Mouse (Mus musculus): ENCODE measurements around the gene Plcl2.

Gene Plcl2

DNA sequence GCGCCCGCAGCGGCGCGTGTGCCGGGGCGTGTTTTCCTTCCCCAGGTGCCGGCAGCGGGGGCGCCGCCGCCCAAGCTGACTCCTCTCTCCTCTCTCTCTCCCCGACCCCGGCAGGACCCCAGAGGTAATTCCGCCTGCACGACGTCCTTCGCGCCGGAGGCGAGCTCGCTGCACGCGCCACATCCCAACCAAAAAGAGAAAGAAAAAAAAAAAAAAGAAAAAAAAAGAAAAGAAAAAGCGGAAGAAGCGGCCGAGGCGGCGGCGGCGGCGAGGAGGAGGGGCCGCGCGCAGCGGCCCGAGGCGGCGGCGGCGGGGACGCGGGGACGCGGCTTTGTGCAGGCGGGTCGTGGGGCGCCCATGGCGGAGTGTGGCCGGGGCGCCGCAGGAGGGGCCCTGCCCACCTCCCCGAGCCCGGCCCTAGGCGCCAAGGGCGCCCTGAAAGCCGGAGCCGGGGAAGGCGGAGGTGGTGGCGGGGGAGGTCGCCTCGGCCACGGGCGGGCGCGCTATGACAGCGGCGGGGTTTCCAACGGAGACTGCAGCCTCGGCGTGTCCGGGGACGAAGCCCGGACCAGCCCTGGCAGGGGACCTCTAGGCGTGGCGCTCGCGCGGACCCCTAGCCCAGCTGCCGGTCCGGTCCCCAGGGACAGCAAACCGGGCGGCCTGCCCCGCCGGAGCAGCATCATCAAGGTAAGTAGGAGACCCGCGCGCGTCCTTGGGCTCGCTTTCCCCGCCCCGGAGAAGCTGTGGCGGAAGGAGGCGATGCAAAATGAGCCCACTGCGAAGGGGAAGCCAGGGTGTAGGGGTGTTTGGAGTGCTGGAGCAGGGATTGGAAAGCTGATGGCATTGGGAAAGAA lies at the start of gene Plcl2:
Gene Plcl2, plus strand, starts transcription at position 153 of the 854 bp plus-strand sequence.
- DNase-seq (ENCODE audit: low read depth in 2 of 2, low spot score in 2 of 2): peak; percentile 56 to 72

DNA sequence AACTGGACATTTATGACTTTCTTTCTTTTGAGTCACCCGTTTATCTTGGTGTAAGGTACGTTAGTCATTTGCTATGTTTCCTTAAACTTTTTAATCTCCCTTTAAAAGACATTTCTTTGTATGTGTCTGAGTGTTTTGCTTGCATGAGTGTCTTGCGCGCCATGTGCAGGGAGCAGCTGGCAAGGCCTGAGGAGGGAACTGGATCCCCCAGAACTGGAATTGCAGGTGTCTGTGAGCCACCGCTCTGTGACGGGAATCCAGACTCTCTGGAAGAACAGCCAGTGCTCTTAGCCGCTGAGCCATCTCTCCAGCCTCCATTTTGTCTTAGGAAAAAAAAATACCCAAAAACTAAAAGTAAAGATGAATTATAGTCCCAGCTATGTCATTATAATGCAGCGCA lies 48.9 kb upstream of the Plcl2 start:
- no peak for DNase-seq (ENCODE audit: low read depth in 2 of 2, low spot score in 2 of 2)

DNA sequence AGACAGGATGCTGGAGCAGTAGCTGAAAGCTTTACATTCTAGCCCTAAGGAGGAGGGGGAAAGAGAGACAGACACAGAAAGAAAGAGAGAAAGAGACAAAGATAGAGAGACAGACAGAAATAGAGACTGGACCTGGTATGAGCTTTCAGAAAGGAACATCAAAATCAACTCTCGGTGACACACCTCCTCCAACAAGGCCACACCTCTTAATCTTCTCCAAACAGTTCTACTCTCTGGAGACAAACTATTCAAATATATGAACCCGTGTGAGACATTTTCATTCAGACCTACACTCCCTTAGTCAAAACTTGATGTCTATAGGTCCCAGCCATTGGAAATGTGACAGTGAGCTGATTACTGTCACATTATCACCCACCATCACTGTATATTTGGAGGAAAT lies 41.8 kb upstream of the Plcl2 start:
- no peak for DNase-seq (ENCODE audit: low read depth in 2 of 2, low spot score in 2 of 2)

DNA sequence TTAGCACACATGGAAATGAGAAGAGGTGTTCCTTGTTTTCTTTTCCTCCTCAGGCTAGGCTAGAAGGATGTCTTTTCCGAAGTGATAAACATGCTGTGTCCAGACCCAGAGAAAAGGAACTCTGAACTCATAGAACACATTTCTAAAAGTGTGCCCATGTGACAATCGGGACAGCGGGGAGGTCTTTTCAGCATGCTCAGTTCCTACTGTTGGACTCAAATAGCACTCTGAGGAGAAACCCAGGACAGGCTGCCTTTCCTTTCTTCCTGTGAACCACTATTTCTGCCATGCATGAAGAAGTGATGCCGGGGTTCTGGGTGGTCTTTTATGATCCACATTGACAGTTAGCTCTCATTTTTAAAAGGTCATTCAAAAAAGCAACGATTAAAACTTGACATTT lies 40.1 kb upstream of the Plcl2 start:
- DNase-seq (ENCODE audit: low read depth in 2 of 2, low spot score in 2 of 2): no peak

DNA sequence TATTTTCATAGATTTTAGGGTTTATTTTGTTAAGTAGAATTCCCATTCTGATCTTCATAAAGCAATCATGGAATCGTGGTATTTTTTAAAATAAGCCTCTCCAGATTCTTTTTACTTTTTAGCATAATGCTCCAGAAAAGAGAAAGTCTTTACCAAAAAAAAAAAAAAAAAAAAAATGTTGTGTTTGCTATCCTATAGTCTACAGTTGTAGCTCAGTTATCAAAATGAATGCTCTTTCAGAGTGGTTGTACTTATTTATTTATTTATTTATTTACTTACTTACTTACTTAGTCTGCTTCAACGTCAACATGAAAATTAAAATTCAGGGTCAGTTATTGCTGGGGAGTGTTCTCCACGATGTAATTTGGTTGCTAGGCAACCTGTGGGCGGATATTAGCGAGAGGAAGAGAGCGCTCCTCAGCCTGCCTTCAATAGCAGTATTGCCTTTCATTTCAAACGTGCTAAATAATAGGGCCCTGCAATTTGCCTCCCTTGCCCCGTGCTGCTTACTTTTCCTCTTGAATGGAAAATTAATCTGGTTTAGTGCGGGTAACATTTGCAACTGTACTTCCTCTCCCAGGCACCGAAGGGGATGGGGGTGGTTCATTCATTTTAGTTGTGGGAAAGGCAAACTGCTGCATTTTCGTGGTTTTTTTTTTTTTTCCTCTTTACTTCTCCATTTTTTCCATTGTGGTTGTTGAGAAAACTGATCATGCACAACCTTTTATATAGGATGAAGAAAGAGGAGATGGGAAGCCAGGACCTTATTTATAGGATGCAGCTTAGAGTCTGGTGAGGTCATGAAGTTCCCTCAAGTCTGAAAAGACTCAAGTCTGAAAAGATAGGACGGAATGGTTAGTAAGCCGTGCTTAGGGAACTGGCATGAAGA lies 39.4 kb upstream of the Plcl2 start:
- peak; percentile 21 to 51 for DNase-seq (ENCODE audit: low read depth in 2 of 2, low spot score in 2 of 2)

DNA sequence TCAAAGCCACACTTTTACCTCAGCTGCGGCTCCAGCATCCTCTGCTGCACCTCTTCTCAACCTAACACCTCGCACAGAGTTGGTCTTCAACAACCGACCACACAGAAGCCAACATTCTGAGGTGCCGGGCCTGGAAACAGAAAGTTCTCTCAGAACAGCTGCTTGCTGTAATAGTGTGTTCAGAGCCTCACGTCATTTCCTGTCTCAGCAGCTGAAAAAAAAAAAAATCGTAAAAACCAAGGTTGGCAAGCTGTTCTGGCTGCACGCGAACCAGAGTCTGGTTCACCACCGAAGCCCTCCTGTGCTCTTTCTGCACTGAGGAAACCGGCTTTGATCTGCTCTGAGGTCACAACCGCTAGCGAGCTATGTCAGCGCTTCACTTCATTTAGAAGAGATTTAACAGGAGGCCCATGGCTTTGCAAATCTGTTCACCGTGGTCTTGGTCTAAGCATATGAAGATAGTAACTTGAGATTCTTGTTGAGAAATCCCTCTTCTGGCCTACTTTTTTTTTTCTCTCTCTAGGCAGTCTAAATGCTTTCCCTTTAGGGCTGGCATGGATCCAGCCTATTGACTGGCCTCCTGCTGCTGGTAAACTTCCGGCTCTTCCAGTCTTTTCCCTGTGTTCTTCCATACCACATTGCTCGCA lies 38.6 kb upstream of the Plcl2 start:
- peak; percentile 78 to 79 for DNase-seq (ENCODE audit: low read depth in 2 of 2, low spot score in 2 of 2)

DNA sequence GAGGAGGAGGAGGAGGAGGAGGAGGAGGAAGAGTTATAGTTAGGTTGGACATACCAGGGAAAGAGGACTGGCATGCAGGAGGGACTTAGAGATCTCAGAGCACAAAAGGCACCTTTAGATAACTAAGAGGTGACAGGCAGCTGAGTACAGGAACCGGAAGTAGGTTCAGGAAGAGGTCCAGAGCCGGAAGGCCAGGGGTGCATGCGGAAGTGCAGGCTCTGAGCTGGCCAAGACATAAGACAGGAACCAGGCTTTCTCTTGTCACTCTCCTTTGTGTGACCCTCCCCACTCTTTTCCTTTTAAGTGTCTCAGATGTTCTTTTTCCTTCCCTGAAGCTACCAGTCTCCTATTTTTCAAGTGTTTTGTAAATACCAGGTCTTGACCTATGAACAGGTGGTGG lies 38.0 kb upstream of the Plcl2 start:
- peak; percentile 25 to 33 for DNase-seq (ENCODE audit: low read depth in 2 of 2, low spot score in 2 of 2)

DNA sequence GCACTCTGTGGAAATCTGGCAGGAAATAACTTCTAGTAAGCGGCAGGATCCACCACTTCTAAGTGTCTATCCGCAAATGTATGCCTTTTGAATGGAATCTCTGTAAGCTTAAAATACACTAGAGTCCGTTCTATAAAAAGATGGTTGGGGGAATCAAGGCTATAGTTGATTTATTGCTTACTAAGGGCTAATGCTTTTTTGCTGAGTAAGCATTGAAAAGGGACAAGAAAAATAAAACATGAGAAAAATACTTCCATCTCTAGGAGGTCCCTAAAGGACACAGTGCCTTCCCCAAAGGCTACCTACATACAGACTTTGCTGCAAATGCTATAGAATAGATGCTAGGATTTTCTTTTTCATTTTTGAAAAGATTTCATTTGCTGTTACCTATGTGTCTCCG lies 31.9 kb upstream of the Plcl2 start:
- DNase-seq (ENCODE audit: low read depth in 2 of 2, low spot score in 2 of 2): no peak

DNA sequence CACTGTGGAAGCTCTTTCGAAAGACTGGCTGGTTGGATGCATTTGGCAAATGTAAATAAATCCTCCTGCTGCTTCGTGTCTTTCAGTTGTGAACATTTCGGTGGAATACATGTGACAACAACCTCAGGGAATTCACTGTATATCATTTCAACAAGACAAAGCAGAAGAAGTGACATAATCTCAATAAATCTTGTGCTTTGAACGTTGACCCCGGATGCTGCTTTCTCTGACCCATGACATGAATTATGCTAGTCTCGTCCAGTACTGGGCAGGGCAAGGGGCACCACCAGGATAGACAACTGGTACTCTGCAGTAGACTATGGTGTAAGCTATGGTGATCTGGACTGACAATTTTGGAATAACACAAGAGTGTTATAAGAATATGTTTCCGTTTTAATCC lies 28.3 kb upstream of the Plcl2 start:
- no peak for DNase-seq (ENCODE audit: low read depth in 2 of 2, low spot score in 2 of 2)

DNA sequence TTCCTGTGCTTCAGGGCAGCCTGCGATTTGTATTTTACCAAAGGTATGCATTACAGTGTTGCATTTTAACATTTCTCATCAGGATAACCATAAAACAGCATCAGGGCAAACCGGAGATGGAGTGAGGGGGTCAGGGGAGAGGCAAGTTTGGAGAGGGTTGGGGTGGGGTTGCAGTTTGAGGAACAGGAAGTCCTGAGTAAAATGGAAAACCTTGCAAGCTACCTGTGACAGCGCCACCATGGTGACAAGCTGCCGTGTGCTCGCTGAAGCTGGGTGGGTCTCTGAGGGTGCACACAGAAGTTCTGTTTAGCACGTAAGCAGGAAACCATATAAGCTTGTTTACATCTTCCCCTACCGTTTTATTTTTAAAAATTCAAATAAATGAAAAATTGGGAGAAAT lies 25.5 kb upstream of the Plcl2 start:
- peak; percentile 37 to 50 for DNase-seq (ENCODE audit: low read depth in 2 of 2, low spot score in 2 of 2)

DNA sequence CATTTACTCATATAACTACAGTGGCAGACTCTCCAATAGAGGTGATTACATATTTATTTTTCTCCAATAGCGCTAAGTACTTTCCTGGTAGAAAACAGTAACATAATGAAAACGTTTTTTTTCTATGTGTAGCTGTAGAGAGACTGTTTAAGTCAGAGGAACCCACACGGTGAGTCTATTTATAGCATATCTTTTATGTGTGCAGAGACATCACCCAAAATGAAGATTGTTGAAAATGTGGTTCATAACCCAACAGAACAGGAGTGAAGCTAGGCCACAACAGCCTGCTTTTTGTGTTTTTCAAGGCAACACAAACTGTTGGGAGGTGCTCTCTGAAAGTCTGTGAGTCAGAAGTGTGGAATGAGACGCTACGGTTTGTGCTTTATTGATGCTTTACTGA lies 24.2 kb upstream of the Plcl2 start:
- DNase-seq (ENCODE audit: low read depth in 2 of 2, low spot score in 2 of 2): peak in 1 of 2 experiments; percentile 40

DNA sequence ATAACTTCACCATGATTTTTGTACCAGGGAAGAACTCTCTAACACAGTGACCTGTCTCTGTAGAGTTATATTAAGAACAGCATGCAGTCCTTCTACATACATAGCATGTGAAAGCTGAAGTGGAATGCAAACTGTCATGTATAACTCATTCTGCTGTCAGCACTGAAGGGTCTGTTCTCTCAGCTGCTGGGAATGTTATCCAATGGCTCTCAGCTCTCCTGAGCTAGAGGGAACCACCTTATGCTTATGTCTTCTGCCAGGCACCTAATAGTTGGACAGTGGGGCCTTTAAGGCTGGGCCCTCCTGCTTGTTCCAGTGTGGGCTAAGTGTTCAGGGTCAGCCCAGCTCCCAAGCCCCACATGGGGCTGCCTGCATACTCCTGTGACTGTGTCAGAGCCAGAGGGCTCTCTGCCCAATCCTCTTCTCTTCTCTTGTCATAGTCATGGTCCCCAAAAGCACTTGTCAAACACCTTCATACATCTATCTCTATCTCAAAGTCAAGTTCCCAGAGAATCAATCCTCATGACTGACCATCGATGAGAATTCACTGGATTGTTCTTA lies 22.1 kb upstream of the Plcl2 start:
- DNase-seq (ENCODE audit: low read depth in 2 of 2, low spot score in 2 of 2): no peak

DNA sequence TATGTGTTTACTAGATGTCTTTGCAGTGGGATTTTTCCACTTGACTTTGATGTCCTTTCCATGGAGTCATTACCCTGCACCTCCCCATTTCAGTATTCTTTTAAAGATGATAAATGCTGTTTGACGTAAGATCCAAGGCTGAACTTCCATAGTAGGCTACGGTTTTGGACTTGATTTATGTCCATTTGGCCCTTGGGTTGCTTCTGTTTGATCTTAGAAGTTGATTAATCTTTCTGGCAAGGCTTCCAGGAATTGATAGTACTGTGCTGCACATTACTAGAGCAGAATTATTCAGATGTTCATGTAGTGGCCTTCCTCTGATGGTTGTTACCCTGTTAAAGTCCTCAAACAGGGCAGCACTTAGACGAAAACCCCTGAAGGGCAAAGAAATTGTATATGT lies 21.5 kb upstream of the Plcl2 start:
- DNase-seq (ENCODE audit: low read depth in 2 of 2, low spot score in 2 of 2): no peak

DNA sequence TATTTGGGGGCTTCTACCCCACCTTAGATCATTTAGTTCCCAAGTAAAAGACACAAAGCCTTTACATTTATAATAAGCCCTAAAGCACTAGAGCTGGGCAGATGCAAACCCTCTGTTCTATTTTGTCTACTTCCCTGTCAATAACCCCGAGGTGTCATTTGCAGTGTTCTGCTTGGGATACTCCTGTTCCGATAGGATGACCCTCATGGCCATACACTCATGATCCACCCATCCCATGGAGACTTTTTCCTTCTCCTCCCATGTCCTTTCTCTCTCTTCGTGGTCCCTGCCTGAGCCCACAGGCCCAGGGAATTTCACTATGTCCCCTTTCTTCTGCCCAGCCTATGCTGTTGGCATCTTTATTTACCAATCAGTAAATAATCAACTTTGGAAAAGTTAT lies 20.8 kb upstream of the Plcl2 start:
- DNase-seq (ENCODE audit: low read depth in 2 of 2, low spot score in 2 of 2): no peak

DNA sequence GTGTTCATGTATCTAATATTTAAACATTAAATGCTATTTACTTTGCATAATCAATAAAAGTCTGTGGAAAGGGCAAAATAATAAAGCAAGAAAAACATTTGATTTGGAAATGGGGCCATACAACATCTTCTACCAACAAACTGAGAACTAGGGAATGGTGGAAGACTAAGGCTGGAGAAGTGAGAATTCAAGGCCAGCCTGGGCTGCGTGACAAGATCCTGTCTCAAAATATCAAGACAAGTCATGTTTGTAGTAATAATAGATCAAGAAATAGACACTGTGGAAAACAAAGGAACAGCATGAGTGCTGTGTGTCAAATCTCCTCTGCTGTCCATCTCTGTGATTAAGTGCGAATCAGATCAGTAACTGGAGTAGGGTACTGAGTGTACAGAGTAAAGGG lies 20.3 kb upstream of the Plcl2 start:
- no peak for DNase-seq (ENCODE audit: low read depth in 2 of 2, low spot score in 2 of 2)

DNA sequence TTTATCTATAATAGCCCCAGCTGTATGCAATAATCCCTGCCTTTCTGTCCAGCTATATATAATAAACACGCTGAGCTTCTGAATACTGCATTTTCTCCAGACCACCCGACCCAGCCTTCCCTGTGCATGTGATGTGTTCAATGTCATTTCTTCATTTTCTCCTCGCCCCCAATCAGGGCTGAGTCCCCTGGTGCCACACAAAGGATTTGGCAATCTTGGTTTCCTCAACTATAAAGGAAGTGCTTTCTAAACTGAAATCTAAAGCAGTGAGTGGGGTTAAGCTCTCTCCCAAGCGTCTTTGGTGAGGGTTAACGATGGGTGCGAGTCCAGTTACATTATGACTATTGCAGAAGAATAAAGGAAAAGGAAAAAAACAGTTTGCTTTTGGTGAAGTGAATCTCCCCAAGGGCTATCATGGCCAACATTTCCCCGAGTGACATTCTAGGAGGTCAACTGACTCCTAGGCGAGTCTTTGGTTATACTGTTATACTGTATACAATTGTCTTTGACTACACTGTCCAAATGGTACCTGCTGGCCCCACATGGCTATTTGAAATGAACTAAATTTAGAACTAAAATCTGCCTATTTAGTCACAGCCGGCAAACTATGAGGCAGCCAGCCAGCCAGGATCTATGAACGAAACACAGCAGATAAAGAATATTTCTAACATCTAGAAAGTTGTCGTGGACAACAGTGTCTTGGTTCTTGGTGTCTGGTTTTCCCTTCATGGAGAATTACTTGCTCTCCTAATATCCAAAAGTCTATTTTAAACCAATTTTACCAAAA lies 18.4 kb upstream of the Plcl2 start:
- DNase-seq (ENCODE audit: low read depth in 2 of 2, low spot score in 2 of 2): no peak

DNA sequence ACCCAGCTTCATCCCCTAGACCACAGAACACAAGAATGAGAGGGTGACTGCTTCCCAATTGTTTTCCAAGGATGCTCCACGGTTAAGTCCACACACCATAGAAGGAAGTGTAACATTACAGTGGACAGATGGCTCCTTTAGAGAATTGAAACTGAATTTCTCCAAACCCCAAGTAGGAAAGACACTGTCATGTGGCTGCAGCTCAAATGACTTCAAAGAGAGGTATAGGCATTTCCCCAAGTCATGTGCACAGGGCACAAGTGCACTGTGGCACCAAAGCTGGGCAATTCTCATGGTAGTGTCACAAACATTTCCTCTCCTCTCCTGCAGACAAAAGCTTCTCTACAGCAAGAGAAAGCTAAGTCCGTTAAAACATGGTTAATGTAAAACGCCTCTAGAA lies 17.7 kb upstream of the Plcl2 start:
- no peak for DNase-seq (ENCODE audit: low read depth in 2 of 2, low spot score in 2 of 2)

DNA sequence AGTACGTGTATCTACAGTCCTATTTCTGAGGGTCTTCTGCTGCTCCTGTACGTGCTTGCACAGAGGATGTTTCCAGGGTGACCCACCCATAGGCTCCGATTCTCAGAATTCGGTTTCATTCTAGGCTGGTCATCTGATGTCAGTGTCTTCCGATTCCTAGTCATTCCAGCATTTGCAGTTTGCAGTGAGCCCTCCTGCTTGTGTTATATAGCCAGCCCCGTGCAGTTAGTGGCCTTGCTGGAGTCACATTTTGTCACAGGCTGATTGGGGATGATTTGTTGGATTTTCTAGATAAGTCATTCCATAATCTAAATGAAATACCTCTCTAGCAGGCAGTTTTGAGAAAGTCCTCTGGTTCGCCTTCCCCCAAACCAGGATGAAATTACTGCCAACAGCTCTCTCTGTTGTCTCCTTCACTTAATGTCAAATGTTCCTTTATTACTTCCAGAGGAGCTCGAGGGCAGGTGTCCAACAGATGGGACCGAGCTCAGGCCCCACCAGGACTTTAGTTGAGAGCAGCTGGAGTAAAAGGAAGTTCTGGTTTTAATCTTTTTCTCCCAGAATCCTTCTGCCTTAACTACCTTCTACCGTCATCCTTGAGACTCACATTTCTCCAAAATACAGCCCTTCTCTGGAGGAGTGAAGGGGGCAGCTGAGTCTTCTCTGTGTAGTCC lies 13.8 kb upstream of the Plcl2 start:
- no peak for DNase-seq (ENCODE audit: low read depth in 2 of 2, low spot score in 2 of 2)

DNA sequence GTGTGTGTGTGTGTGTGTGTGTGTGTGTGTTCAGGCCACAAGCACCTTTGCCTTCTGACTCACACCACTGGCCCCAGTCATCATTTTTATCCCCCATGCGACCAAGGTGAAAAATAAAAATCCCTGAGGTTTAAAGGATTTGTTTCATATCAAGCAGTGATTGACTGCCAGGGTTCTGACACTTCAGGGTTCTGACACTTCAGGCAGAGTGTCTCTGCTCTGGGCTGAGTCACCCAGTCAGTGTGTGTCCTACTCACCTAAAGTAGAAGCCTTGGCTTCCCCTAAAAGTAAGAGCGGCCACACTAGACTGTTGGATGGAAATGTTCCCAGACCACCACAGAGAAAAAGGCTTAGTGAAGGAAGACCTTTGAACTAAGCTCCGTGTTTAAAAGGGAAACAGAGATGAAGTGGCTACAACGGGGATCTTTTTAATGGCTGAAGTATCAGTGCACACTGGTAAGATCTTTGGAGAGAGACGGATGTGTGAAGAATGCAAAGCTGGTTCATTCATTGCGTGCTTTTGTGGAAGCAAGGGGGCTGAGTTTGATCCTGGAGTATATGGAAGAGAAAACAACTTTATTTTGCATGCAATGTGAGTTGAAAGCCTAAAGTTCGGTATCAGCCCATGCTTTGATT lies 11.0 kb upstream of the Plcl2 start:
- DNase-seq (ENCODE audit: low read depth in 2 of 2, low spot score in 2 of 2): no peak
